ENCODE assay signal across 8 mouse cellular contexts in genomic region chr2:112265448-112266241, GRCm38 (mm10). TPM values are rescaled to one million over a fixed set of nuclear protein-coding genes. Genes with fewer than 3 reads are reported as not detected.
DNase-seq lines count a peak whose midpoint lies in the region; ATAC-seq and TF ChIP-seq lines count a peak whose summit lies in the region.

Gene Slc12a6 (plus strand): TSS chr2:112265825.

- peak within 1 kb of the TSS; percentile 28 for H3K27ac ChIP-seq in ES-Bruce4 (ENCODE audit: insufficient read depth, low read length)
- H3K27ac ChIP-seq in forebrain, embryonic 14.5 days (ENCODE audit: low read depth, low read length): peak within 1 kb of the TSS; percentile 93

- H3K9ac ChIP-seq in ES-Bruce4 (ENCODE audit: low read depth, poor library complexity, severe bottlenecking): peak within 1 kb of the TSS; percentile 66
- H3K9ac ChIP-seq in forebrain, embryonic 14.5 days (ENCODE audit: low read length): peak within 1 kb of the TSS; percentile 86

- TF ChIP-seq POLR2A in ES-Bruce4 (IDR thresholded peaks at IDR 0.05; ENCODE audit: insufficient read depth, low read length): peak; percentile 19
- peak; percentile 53; the same call in 1 of the 2 replicates for TF ChIP-seq POLR2A in lung, adult 2 months (IDR thresholded peaks at IDR 0.05; ENCODE audit: borderline replicate concordance, extremely low read depth, low read depth, low read length)

- TF ChIP-seq CTCF in ES-Bruce4 (IDR thresholded peaks at IDR 0.05; ENCODE audit: low read depth, low read length): no peak
- no peak for TF ChIP-seq CTCF in lung, adult 2 months (IDR thresholded peaks at IDR 0.05; ENCODE audit: insufficient read depth, low read length)

- H3K4me3 ChIP-seq in ES-Bruce4 (ENCODE audit: low read depth, low read length): peak within 1 kb of the TSS; percentile 82
- peak within 1 kb of the TSS; percentile 82 for H3K4me3 ChIP-seq in forebrain, embryonic 14.5 days (ENCODE audit: low read depth, low read length)
- peak within 1 kb of the TSS; percentile 87 for H3K4me3 ChIP-seq in lung, adult 2 months (replicated peaks; ENCODE audit: extremely low read depth, low read depth, low read length)

- ATAC-seq in cerebellum, adult (ENCODE audit: insufficient number of reproducible peaks, low FRiP score, low TSS enrichment): peak; percentile 79
- peak; percentile 95 for ATAC-seq in forebrain, embryonic 14.5 days
- peak; percentile 84 for ATAC-seq in neutrophil, adult 5-6 weeks (ENCODE audit: extremely low read depth, insufficient number of reproducible peaks, low FRiP score, poor library complexity, severe bottlenecking)

- H3K4me2 ChIP-seq in forebrain, embryonic 14.5 days (ENCODE audit: low read length): peak within 1 kb of the TSS; percentile 95

- H3K9me3 ChIP-seq in ES-Bruce4 (replicated peaks; ENCODE audit: control insufficient read depth, insufficient read depth, low read length, poor library complexity, severe bottlenecking): no peaks in the 10 kb centered on the region
- no peaks in the 10 kb centered on the region for H3K9me3 ChIP-seq in forebrain, embryonic 14.5 days (replicated peaks; ENCODE audit: control insufficient read depth, low read length)

- no peaks in the 10 kb centered on the region for H3K4me1 ChIP-seq in ES-Bruce4 (ENCODE audit: control insufficient read depth, insufficient read depth, low read length)
- H3K4me1 ChIP-seq in forebrain, embryonic 14.5 days (ENCODE audit: control insufficient read depth, insufficient read depth, low read length): peaks cover 33% of the 10 kb centered on the region
- H3K4me1 ChIP-seq in lung, adult 2 months (ENCODE audit: control insufficient read depth, insufficient read depth, low read length): peaks cover 6% of the 10 kb centered on the region; the same call in 1 of the 2 replicates

- peaks cover 5% of the 10 kb centered on the region for H3K36me3 ChIP-seq in ES-Bruce4 (ENCODE audit: control insufficient read depth, insufficient read depth, low read length, poor library complexity, severe bottlenecking)
- H3K36me3 ChIP-seq in forebrain, embryonic 14.5 days (ENCODE audit: control insufficient read depth, insufficient read depth, low read length): no peaks in the 10 kb centered on the region

- no peaks in the 10 kb centered on the region for H3K27me3 ChIP-seq in ES-Bruce4 (ENCODE audit: control insufficient read depth, insufficient read depth, low read length, poor library complexity, severe bottlenecking)
- H3K27me3 ChIP-seq in forebrain, embryonic 14.5 days (replicated peaks; ENCODE audit: control insufficient read depth, insufficient read depth, low read length): no peaks in the 10 kb centered on the region

- intact Hi-C loops in heart, postnatal 14 days (cut with DNase I): loop anchor here (10.0 kb wide), 3 partner anchors 69 to 219 kb away; partner anchors contain the start of genes Chrm5 and Emc7

- peak; percentile 93 for DNase-seq in forebrain, embryonic 14.5 days (ENCODE audit: low spot score)
- peak; percentile 94 to 95 for DNase-seq in heart, postnatal 14 days
- peak; percentile 86 to 93 for DNase-seq in layer of hippocampus, adult 18-20 months (ENCODE audit: low spot score in 2 of 2)
- DNase-seq in lung, adult 2 months: peak; percentile 88
- DNase-seq in thymus, adult 18-20 months: peak; percentile 92 to 93

- WGBS in forebrain, embryonic 14.5 days: under 1% methylated on average over 71 of the region's 85 CpGs
- WGBS in lung, adult 2 months: under 1% methylated on average over 85 of the region's 85 CpGs

- 0 out of 2 replicates have a peak, but pooled peaks have one; percentile 17 for TF ChIP-seq EP300 in ES-Bruce4 (IDR thresholded peaks at IDR 0.05; ENCODE audit: insufficient read depth, low read depth, low read length)

RNA-seq across cellular contexts. Expression of gene Slc12a6, which starts in this region (rescaled TPM):
- 31.9 and 32.2 TPM in 2 replicates for polyA plus RNA-seq in ES-Bruce4 (2011; ENCODE audit: insufficient read depth, insufficient read length, low read depth, missing spikeins)
- polyA plus RNA-seq in forebrain, embryonic 14.5 days (2014; fragmentation: Nextera tagmentation; extraction: Ambion mirVana): 15.0 and 16.5 TPM in 2 replicates
- 10 to 100 TPM; 40.7 to 42.8 TPM for total RNA-seq in heart, postnatal 14 days (2021)
- 100 to 1,000 TPM; 102 to 105 TPM for total RNA-seq in layer of hippocampus, adult 18-20 months (2021)
- 34.7 and 49.1 TPM in 2 replicates for polyA plus RNA-seq in lung, adult 2 months (2012; rRNA removed)
- 376 and 406 TPM in 2 replicates for total RNA-seq in neutrophil, adult 5-6 weeks (2017)

Comparison
In these comparisons a context has a peak if more than half of its experiments do, and no peak if none do; other contexts are left out.
1. Peak in every context shown above with its lines: DNase-seq, ATAC-seq, H3K4me3 ChIP-seq and H3K27ac ChIP-seq.